Mouse (Mus musculus) hindbrain, postnatal 0 days (tissue): ENCODE measurements around the gene Nptxr. TPM values are rescaled to one million over a fixed set of nuclear protein-coding genes. Genes with fewer than 3 reads are reported as not detected.
A peak's percentile ranks its signal among the peaks of the same experiment; 100 is the strongest.

Source experiments
- ATAC-seq: fragments of 200-750 bp; cut with Nextera tagmentation; 2 replicates; pipeline ENCODE4 v1.8.0; 2017; ENCODE audit warnings: mild to moderate bottlenecking, moderate TSS enrichment, moderate library complexity
- DNase-seq: peaks from one replicate; pipeline ENCODE4 v3.0.0-alpha.2; 2015; ENCODE audit warnings: low spot score
- H3K27ac ChIP-seq: fragments of 300-500 bp; sonication (generic); 2 replicates; pipeline ENCODE4 v1.5.1; 2014; ENCODE audit warnings: mild to moderate bottlenecking
- H3K27me3 ChIP-seq: fragments of 300-500 bp; sonication (generic); 2 replicates; pipeline ENCODE4 v1.6.1; 2014; ENCODE audit warnings: low read length, mixed read lengths; ENCODE audit not compliant: insufficient read depth
- H3K36me3 ChIP-seq: fragments of 300-500 bp; sonication (generic); 2 replicates; pipeline ENCODE4 v1.6.1; 2014; ENCODE audit warnings: low read length, mixed read lengths; ENCODE audit not compliant: insufficient read depth
- H3K4me1 ChIP-seq: fragments of 300-500 bp; sonication (generic); 2 replicates; pipeline ENCODE4 v1.6.1; 2014; ENCODE audit warnings: antibody characterized with exemption, low read length, mixed read lengths; ENCODE audit not compliant: insufficient read depth
- H3K4me2 ChIP-seq: fragments of 300-500 bp; sonication (generic); 2 replicates; pipeline ENCODE4 v1.6.1; 2014; ENCODE audit warnings: low read depth, mild to moderate bottlenecking, low read length, moderate library complexity, mixed read lengths
- H3K4me3 ChIP-seq: fragments of 300-500 bp; sonication (generic); 2 replicates; pipeline ENCODE4 v1.5.1; 2014; ENCODE audit warnings: low read length
- H3K9ac ChIP-seq: fragments of 300-500 bp; sonication (generic); replicated peaks from 2 replicates; pipeline ENCODE4 v1.6.1; 2014; ENCODE audit warnings: mild to moderate bottlenecking, low read length, moderate library complexity, mixed read lengths
- H3K9me3 ChIP-seq: fragments of 300-500 bp; sonication (generic); 2 replicates; pipeline ENCODE4 v1.6.1; 2016; ENCODE audit warnings: low read length, mixed read lengths
- CTCF ChIP-seq: IDR thresholded peaks from 2 replicates; pipeline ENCODE4 v1.5.1; 2016; ENCODE audit warnings: antibody characterized with exemption, control low read depth, low read depth
- WGBS: fragments of 180-500 bp; shearing (Covaris S2); extraction: QIAGEN DNeasy Blood & Tissue Kit; methylation state at CpG from one replicate; pipeline ENCODE4 v1.1.7; 2014; 5-methylcytosine and 5-hydroxymethylcytosine counted together
- polyA plus RNA-seq: library from polyadenylated mRNA; unstranded; fragments of >200 nt; fragmentation: Nextera tagmentation; extraction: Ambion mirVana; gene quantifications from 2 replicates; pipeline ENCODE4 v1.2.1, GENCODE M21; 2015
- total RNA-seq: library from RNA; depleted of rRNA; stranded (reverse); fragments of >200 nt; gene quantifications from 2 replicates; pipeline ENCODE4 v1.2.3, GENCODE M21; 2014

The Nptxr gene
- total and polyA plus RNA-seq, 2 experiments from 2014 or later, result 68.5 to 226 TPM

- 86% methylated on average over 2 of the region's 2 CpGs for WGBS
- H3K27me3 ChIP-seq, result no peaks in the 10 kb centered on the region
Measured at GRCm38 (mm10) chr15:79801646-79802045, 2.9 kb downstream of the Nptxr start.

DNA sequence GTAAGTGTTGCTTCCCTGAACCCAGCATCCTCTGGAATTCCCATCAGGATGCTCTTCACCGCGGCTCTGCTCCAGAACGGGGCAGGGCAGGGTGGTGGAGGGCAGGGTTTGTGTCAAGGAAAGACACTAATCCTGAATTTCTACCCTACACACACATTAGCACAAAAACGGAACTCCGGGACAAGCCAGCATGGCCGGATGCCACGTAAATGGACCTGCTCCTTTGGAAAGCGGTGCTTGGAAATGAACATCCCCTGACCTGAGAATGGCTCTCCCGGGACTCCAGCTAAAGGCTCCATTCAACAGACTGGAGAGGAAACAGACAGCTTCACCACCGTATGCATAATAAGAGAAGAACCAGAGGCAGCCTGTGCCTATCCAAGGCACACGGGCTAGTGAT, 3.9 kb downstream of the Nptxr start:
- Histone ChIP-seq H3K4me3 (no peak overlapping the region), H3K27me3 (no peaks in the 10 kb centered on the region), H3K27ac (no peak overlapping the region), H3K4me1 (peaks cover 8% of the 10 kb centered on the region; the same call in 1 of the 2 replicates), H3K4me2 (no peak overlapping the region), H3K9me3 (no peaks in the 10 kb centered on the region), H3K9ac (no peak overlapping the region), H3K36me3 (no peaks in the 10 kb centered on the region)
- ATAC-seq (no peak), DNase-seq (no peak)
- WGBS, result 46% methylated on average over 11 of the region's 11 CpGs
- TF ChIP-seq CTCF, result no peak

More at GRCm38 (mm10) chr15:79801646-79802045, 2.9 kb downstream of the Nptxr start:
- Histone ChIP-seq H3K9ac (no peak overlapping the region), H3K36me3 (no peaks in the 10 kb centered on the region), H3K27ac (no peak overlapping the region), H3K4me2 (no peak overlapping the region), H3K4me3 (no peak overlapping the region), H3K4me1 (peaks cover 8% of the 10 kb centered on the region; the same call in 1 of the 2 replicates), H3K9me3 (no peaks in the 10 kb centered on the region)
- no peak for ATAC-seq
- no peak for TF ChIP-seq CTCF
- DNase-seq, result no peak

- no peaks in the 10 kb centered on the region for H3K9me3 ChIP-seq
- H3K4me2 ChIP-seq, result no peak overlapping the region
- H3K9ac ChIP-seq, result no peak overlapping the region
- H3K27ac ChIP-seq, result no peak overlapping the region
- ATAC-seq (no peak), DNase-seq (no peak)
- no peak for TF ChIP-seq CTCF
- no peak overlapping the region for H3K4me3 ChIP-seq
- H3K36me3 ChIP-seq, result no peaks in the 10 kb centered on the region
- H3K27me3 ChIP-seq, result no peaks in the 10 kb centered on the region
- peaks cover 5% of the 10 kb centered on the region; the same call in 1 of the 2 replicates for H3K4me1 ChIP-seq
- WGBS, result 88% methylated on average over 10 of the region's 10 CpGs
Measured at GRCm38 (mm10) chr15:79798591-79798990, 6.0 kb downstream of the Nptxr start.

- no peak for DNase-seq
- ATAC-seq, result no peak
Measured at GRCm38 (mm10) chr15:79797680-79798079, 6.9 kb downstream of the Nptxr start.

GRCm38 (mm10) chr15:79797096-79797495, 7.5 kb downstream of the Nptxr start:
- H3K4me3 ChIP-seq, result no peak overlapping the region
- H3K36me3 ChIP-seq, result no peaks in the 10 kb centered on the region
- no peaks in the 10 kb centered on the region for H3K9me3 ChIP-seq
- H3K4me2 ChIP-seq, result no peak overlapping the region
- no peak overlapping the region for H3K27ac ChIP-seq
- H3K4me1 ChIP-seq, result no peaks in the 10 kb centered on the region
- no peak for DNase-seq
- no peak for ATAC-seq
- 85% methylated on average over 7 of the region's 7 CpGs for WGBS
- TF ChIP-seq CTCF, result no peak
- no peaks in the 10 kb centered on the region for H3K27me3 ChIP-seq
- no peak overlapping the region for H3K9ac ChIP-seq

More at GRCm38 (mm10) chr15:79797680-79798079, 6.9 kb downstream of the Nptxr start:
- WGBS, result 88% methylated on average over 8 of the region's 8 CpGs
- no peaks in the 10 kb centered on the region for H3K36me3 ChIP-seq
- no peak for TF ChIP-seq CTCF
- peaks cover 5% of the 10 kb centered on the region; the same call in 1 of the 2 replicates for H3K4me1 ChIP-seq
- no peaks in the 10 kb centered on the region for H3K27me3 ChIP-seq
- no peak overlapping the region for H3K4me3 ChIP-seq
- no peak overlapping the region for H3K4me2 ChIP-seq
- no peak overlapping the region for H3K9ac ChIP-seq
- no peaks in the 10 kb centered on the region for H3K9me3 ChIP-seq
- H3K27ac ChIP-seq, result no peak overlapping the region

DNA sequence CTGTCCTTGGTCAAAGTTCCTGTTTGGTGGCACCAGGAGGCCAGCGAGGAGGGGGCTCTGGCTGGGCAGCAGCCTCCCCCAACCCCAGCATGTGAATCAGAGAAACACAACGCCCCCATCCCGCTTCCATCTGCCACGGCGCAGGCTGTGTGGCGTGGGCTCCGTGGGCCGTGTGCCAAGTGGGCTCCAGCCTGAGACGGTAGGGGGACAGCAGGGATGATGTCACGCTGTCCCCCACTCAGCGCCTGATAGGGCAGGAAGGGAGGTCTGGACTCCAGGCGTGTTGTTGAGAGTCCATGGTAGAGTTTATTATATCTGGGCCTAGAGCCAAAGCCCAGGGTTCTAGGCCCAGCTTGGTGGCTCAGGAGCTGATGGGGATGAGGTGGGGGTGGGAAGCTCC, 8.3 kb downstream of the Nptxr start:
- H3K4me2 ChIP-seq, result no peak overlapping the region
- no peaks in the 10 kb centered on the region for H3K9me3 ChIP-seq
- no peaks in the 10 kb centered on the region for H3K4me1 ChIP-seq
- H3K4me3 ChIP-seq, result no peak overlapping the region
- H3K36me3 ChIP-seq, result no peaks in the 10 kb centered on the region
- H3K27me3 ChIP-seq, result no peaks in the 10 kb centered on the region
- WGBS, result 65% methylated on average over 12 of the region's 12 CpGs
- H3K27ac ChIP-seq, result no peak overlapping the region
- no peak for TF ChIP-seq CTCF
- DNase-seq (no peak), ATAC-seq (peak; percentile 18; the same call in 1 of the 2 replicates)
- no peak overlapping the region for H3K9ac ChIP-seq

DNA sequence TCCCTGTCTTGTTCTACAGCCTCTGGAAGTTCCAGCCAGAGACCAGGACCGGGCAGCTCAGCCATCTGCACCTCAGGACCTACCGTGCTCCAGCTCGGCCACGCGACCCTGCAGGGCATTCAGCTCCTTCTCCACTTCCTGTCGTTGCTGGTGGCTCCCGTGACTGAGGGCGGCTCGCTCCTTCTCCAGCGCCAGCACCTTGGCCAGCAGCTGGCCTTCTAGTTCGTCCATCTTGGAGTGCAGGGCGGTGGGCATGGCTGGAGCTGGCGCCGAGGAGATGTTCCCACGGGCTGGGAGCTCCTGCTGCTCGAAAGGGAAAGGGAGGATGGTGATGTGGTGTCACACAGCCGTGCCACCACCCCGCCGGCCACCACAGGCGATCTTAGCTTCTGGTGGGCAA, 10.4 kb downstream of the Nptxr start:
- Histone ChIP-seq H3K9ac (no peak overlapping the region), H3K27me3 (no peaks in the 10 kb centered on the region)
- WGBS, result 44% methylated on average over 20 of the region's 20 CpGs

More for the DNA sequence above, 10.4 kb downstream of the Nptxr start:
- DNase-seq (no peak), ATAC-seq (no peak)
- Histone ChIP-seq H3K4me1 (no peaks in the 10 kb centered on the region), H3K36me3 (no peaks in the 10 kb centered on the region), H3K27ac (no peak overlapping the region), H3K4me3 (no peak overlapping the region), H3K9me3 (no peaks in the 10 kb centered on the region), H3K4me2 (no peak overlapping the region)
- TF ChIP-seq CTCF, result no peak
